Mouse (Mus musculus): Measurements from ENCODE around the gene Lrrc75a. TPM values are rescaled to one million over a fixed set of nuclear protein-coding genes. Genes with fewer than 3 reads are reported as not detected.

Gene Lrrc75a
- total and polyA plus RNA-seq, 3 experiments: 17.5 to 73.5 (median 40.5) TPM

GRCm38 (mm10) chr11:62621586-62622283 lies 26.6 kb downstream of the Lrrc75a start:
- no peak for DNase-seq

GRCm38 (mm10) chr11:62621079-62621478 lies 27.2 kb downstream of the Lrrc75a start:
- DNase-seq: no peak

GRCm38 (mm10) chr11:62615456-62615855 lies 32.9 kb downstream of the Lrrc75a start:
- no peak for DNase-seq

GRCm38 (mm10) chr11:62614876-62615410 lies 33.4 kb downstream of the Lrrc75a start:
- DNase-seq: no peak

- peak; percentile 92 for DNase-seq
Observed at GRCm38 (mm10) chr11:62613657-62614365, 34.5 kb downstream of the Lrrc75a start.

GRCm38 (mm10) chr11:62612604-62613003 lies 35.7 kb downstream of the Lrrc75a start:
- DNase-seq: no peak

- no peak for DNase-seq
Observed at GRCm38 (mm10) chr11:62610304-62610703, 38.0 kb downstream of the Lrrc75a start.

- DNase-seq: no peak
Observed at GRCm38 (mm10) chr11:62608826-62609675, 39.3 kb downstream of the Lrrc75a start.

- DNase-seq: no peak
Observed at GRCm38 (mm10) chr11:62607952-62608201, 40.4 kb downstream of the Lrrc75a start.

GRCm38 (mm10) chr11:62607170-62607951 lies 41.0 kb downstream of the Lrrc75a start:
- peak; percentile 18 for DNase-seq

- no peak for DNase-seq
Observed at GRCm38 (mm10) chr11:62606299-62607169, 41.8 kb downstream of the Lrrc75a start.

- DNase-seq: peak; percentile 17
Observed at GRCm38 (mm10) chr11:62605619-62606298, 42.6 kb downstream of the Lrrc75a start.

GRCm38 (mm10) chr11:62604886-62605618 lies 43.3 kb downstream of the Lrrc75a start:
- peak; percentile 16 for DNase-seq

- DNase-seq: no peak
Observed at GRCm38 (mm10) chr11:62604123-62604706, 44.1 kb downstream of the Lrrc75a start.

- peak; percentile 55 for DNase-seq
Observed at GRCm38 (mm10) chr11:62603312-62604056, 44.8 kb downstream of the Lrrc75a start.

GRCm38 (mm10) chr11:62602619-62603311 lies 45.6 kb downstream of the Lrrc75a start:
- DNase-seq: peak; percentile 98

Measured in adrenal gland, adult 2 months (tissue).